8 mouse cellular contexts compared by ENCODE assay signal in the genomic region with DNA sequence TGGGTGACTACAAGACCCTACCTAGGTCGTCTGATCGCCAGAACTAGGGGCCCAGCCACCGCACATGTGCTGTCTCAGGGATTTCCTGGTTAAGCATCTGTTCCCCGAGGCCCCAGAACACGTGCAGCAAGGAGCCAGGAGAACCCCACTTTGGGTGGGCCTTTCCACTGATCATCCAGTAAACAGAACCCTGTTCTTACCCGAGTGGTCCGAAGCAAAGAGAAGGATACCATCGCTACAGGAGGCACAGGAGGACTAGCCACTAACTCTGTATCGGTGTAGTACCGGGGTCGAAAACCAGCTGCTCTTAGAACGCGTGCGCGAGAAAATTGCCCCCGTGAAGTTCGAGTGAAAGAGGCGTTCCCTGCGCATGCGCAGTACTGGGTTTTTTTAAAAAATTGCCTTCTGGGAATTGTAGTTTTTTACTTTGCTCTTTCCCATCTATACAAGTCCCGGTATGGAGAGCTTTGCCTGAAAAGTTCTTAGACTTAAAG. TPM values are rescaled to one million over a fixed set of nuclear protein-coding genes. Genes with fewer than 3 reads are reported as not detected.
DNase-seq lines count a peak whose midpoint lies in the region; ATAC-seq and TF ChIP-seq lines count a peak whose summit lies in the region.

A gene (minus strand): TSS at position 357 of the 494 bp plus-strand sequence.

- no peaks in the 10 kb centered on the region for H3K4me1 ChIP-seq in brown adipose tissue, adult 24 weeks (ENCODE audit: control insufficient read depth, insufficient read depth, insufficient read length, low read length)
- peaks cover 29% of the 10 kb centered on the region for H3K4me1 ChIP-seq in heart, embryonic 12.5 days (replicated peaks)
- peaks cover 38% of the 10 kb centered on the region for H3K4me1 ChIP-seq in kidney, embryonic 16.5 days (ENCODE audit: insufficient read depth, low read length)
- H3K4me1 ChIP-seq in liver, adult 2 months (ENCODE audit: control insufficient read depth, insufficient read depth, low read length): peaks cover 14% of the 10 kb centered on the region

- peak; percentile 44; the same call in 1 of the 2 replicates for TF ChIP-seq POLR2A in liver, adult 2 months (IDR thresholded peaks at IDR 0.05; ENCODE audit: extremely low read depth, insufficient read depth, low read length)
- TF ChIP-seq POLR2A in myocyte (IDR thresholded peaks at IDR 0.05; ENCODE audit: insufficient read length, low read depth): peak; percentile 79

- no peak for TF ChIP-seq CTCF in liver, adult 2 months (IDR thresholded peaks at IDR 0.05; ENCODE audit: low read depth, low read length)

- peak within 1 kb of the TSS; percentile 75 for H3K4me2 ChIP-seq in heart, embryonic 12.5 days
- peak within 1 kb of the TSS; percentile 77 for H3K4me2 ChIP-seq in kidney, embryonic 16.5 days (replicated peaks; ENCODE audit: low read depth, low read length)
- peak within 1 kb of the TSS; percentile 99 for H3K4me2 ChIP-seq in myocyte (ENCODE audit: low read depth)

- H3K4me3 ChIP-seq in brown adipose tissue, adult 24 weeks (ENCODE audit: insufficient read depth, low read depth, low read length): peak within 1 kb of the TSS; percentile 63
- H3K4me3 ChIP-seq in heart, embryonic 12.5 days: peak within 1 kb of the TSS; percentile 66
- peak within 1 kb of the TSS; percentile 58 for H3K4me3 ChIP-seq in kidney, embryonic 16.5 days (ENCODE audit: low read length)
- peak within 1 kb of the TSS; percentile 57 for H3K4me3 ChIP-seq in liver, adult 2 months (ENCODE audit: insufficient read depth, low read depth, low read length)
- peak within 1 kb of the TSS; percentile 99 for H3K4me3 ChIP-seq in myocyte

- H3K9ac ChIP-seq in heart, embryonic 12.5 days: peak within 1 kb of the TSS; percentile 79
- H3K9ac ChIP-seq in kidney, embryonic 16.5 days (replicated peaks; ENCODE audit: low read length): peak within 1 kb of the TSS; percentile 67
- peak within 1 kb of the TSS; percentile 72 for H3K9ac ChIP-seq in liver, adult 2 months (ENCODE audit: low read depth, low read length)

- DNase-seq in CD8-positive naive resting alpha-beta T cell, adult 2 months (ENCODE audit: low read depth in 2 of 2, low spot score in 2 of 2): peak; percentile 79 to 83
- DNase-seq in liver, adult 2 months (ENCODE audit: extremely low read depth, low read depth, low spot score): peak; percentile 79
- DNase-seq in spleen, postnatal 4 days (ENCODE audit: low spot score in 2 of 2): peak; percentile 81 to 93

- peaks cover 34% of the 10 kb centered on the region for H3K36me3 ChIP-seq in heart, embryonic 12.5 days
- peaks cover 22% of the 10 kb centered on the region for H3K36me3 ChIP-seq in kidney, embryonic 16.5 days (ENCODE audit: insufficient read depth, low read length)
- H3K36me3 ChIP-seq in liver, adult 2 months (ENCODE audit: control insufficient read depth, insufficient read depth, low read length): peaks cover 11% of the 10 kb centered on the region; the same call in 1 of the 2 replicates
- peaks cover 29% of the 10 kb centered on the region for H3K36me3 ChIP-seq in myocyte (ENCODE audit: control insufficient read depth, insufficient read depth)

- peak within 1 kb of the TSS; percentile 66 for H3ac ChIP-seq in myocyte (ENCODE audit: control insufficient read depth, insufficient read length)

- no peaks in the 10 kb centered on the region for H3K9me3 ChIP-seq in heart, embryonic 12.5 days (replicated peaks)
- no peaks in the 10 kb centered on the region for H3K9me3 ChIP-seq in kidney, embryonic 16.5 days (ENCODE audit: low read length)

- peak; percentile 57 for ATAC-seq in erythroid progenitor cell, adult 5-6 weeks (replicated peaks; ENCODE audit: low FRiP score, poor library complexity, severe bottlenecking)
- peak; percentile 68 for ATAC-seq in heart, embryonic 12.5 days (ENCODE audit: insufficient number of reproducible peaks, low FRiP score)
- peak; percentile 52 for ATAC-seq in kidney, embryonic 16.5 days (ENCODE audit: low FRiP score, low TSS enrichment)

- no peak within 1 kb of the TSS for H3K27ac ChIP-seq in brown adipose tissue, adult 24 weeks (replicated peaks; ENCODE audit: low read depth, low read length)
- no peak within 1 kb of the TSS for H3K27ac ChIP-seq in heart, embryonic 12.5 days (ENCODE audit: poor library complexity, severe bottlenecking)
- peak within 1 kb of the TSS; percentile 1; the same call in 1 of the 2 replicates for H3K27ac ChIP-seq in kidney, embryonic 16.5 days (ENCODE audit: low read length)
- peak within 1 kb of the TSS; percentile 78 for H3K27ac ChIP-seq in liver, adult 2 months (replicated peaks; ENCODE audit: insufficient read depth, low read depth, low read length)

- peaks cover 6% of the 10 kb centered on the region; the same call in 1 of the 2 replicates for H3K79me2 ChIP-seq in liver, adult 2 months (ENCODE audit: control insufficient read depth, insufficient read depth, low read length)
- H3K79me2 ChIP-seq in myocyte (ENCODE audit: control insufficient read depth, insufficient read depth): peaks cover 22% of the 10 kb centered on the region

- peaks cover 63% of the 10 kb centered on the region for H3K27me3 ChIP-seq in heart, embryonic 12.5 days (replicated peaks)
- peaks cover 48% of the 10 kb centered on the region for H3K27me3 ChIP-seq in kidney, embryonic 16.5 days (ENCODE audit: insufficient read depth, low read length)
- peaks cover 3% of the 10 kb centered on the region; the same call in 1 of the 2 replicates for H3K27me3 ChIP-seq in liver, adult 2 months (ENCODE audit: control insufficient read depth, insufficient read depth, low read length)
- peaks cover 6% of the 10 kb centered on the region for H3K27me3 ChIP-seq in myocyte (ENCODE audit: control insufficient read depth, insufficient read depth, insufficient read length)

- WGBS in heart, embryonic 12.5 days: under 1% methylated on average over 21 of the region's 21 CpGs
- under 1% methylated on average over 21 of the region's 21 CpGs for WGBS in kidney, embryonic 16.5 days
- under 1% methylated on average over 21 of the region's 21 CpGs for WGBS in liver, adult 2 months

TF ChIP-seq in myocyte, 11 proteins besides CTCF, POLR2A, EP300 and RAD21:
- TF ChIP-seq MYOD1 (IDR thresholded peaks at IDR 0.05; ENCODE audit: control insufficient read depth in 1 of 3, insufficient read length in 2 of 3, low read depth in 2 of 3): no peak
- TF ChIP-seq TCF3 (IDR thresholded peaks at IDR 0.05; ENCODE audit: insufficient read length, low read depth): no peak
- peak; percentile 95 for TF ChIP-seq MAX (IDR thresholded peaks at IDR 0.05; ENCODE audit: low read depth)
- no peak for TF ChIP-seq MYOG (IDR thresholded peaks at IDR 0.05; ENCODE audit: control insufficient read depth in 1 of 3, insufficient read depth in 1 of 3, insufficient read length in 2 of 3, low read depth in 2 of 3)
- no peak for TF ChIP-seq TCF12 (IDR thresholded peaks at IDR 0.05; ENCODE audit: insufficient read depth, poor library complexity, severe bottlenecking)
- TF ChIP-seq E2F4 (IDR thresholded peaks at IDR 0.05; ENCODE audit: insufficient read depth): no peak
- no peak for TF ChIP-seq REST (IDR thresholded peaks at IDR 0.05; ENCODE audit: insufficient read depth, insufficient read length)
- peak; percentile 84 for TF ChIP-seq POLR2AphosphoS2 (IDR thresholded peaks at IDR 0.05; ENCODE audit: insufficient read length, low read depth)
- TF ChIP-seq SRF (IDR thresholded peaks at IDR 0.05; ENCODE audit: control insufficient read depth, insufficient read length, low read depth): no peak
- peak; percentile 10 for TF ChIP-seq USF1 (IDR thresholded peaks at IDR 0.05; ENCODE audit: low read depth)
- no peak for TF ChIP-seq CEBPB (IDR thresholded peaks at IDR 0.05; ENCODE audit: insufficient read depth, poor library complexity, severe bottlenecking)
TF ChIP-seq in myocyte: peak in this region for 3.

RNA-seq across cellular contexts. Expression of the gene that starts here (rescaled TPM):
- 15.5 and 16.7 TPM in 2 replicates for polyA plus RNA-seq in brown adipose tissue, adult 24 weeks (2012; ENCODE audit: insufficient read depth, insufficient read length, missing spikeins)
- 17.2 and 28.1 TPM in 2 replicates for total RNA-seq in erythroid progenitor cell, adult 5-6 weeks (2015; ENCODE audit: low replicate concordance)
- 21.4 and 24.8 TPM in 2 replicates for total RNA-seq in erythroid progenitor cell, adult 5-6 weeks (2017; ENCODE audit: low replicate concordance)
- polyA plus RNA-seq in heart, embryonic 12.5 days (2016; fragmentation: Nextera tagmentation; extraction: Ambion mirVana): 80.4 and 83.8 TPM in 2 replicates
- polyA plus RNA-seq in kidney, embryonic 16.5 days (2015; fragmentation: Nextera tagmentation; extraction: Ambion mirVana): 119 and 123 TPM in 2 replicates
- total RNA-seq in liver, adult 2 months (2014; rRNA removed): 130 and 154 TPM in 2 replicates
- polyA plus RNA-seq in liver, adult 2 months (2012; rRNA removed): 309 and 324 TPM in 2 replicates
- 535 TPM for polyA plus RNA-seq in myocyte (2012; fragmentation: generic; extraction: Trizol)

Comparison
In these comparisons a context has a peak if more than half of its experiments do, and no peak if none do; other contexts are left out.
1. H3K27ac ChIP-seq: peak in kidney, embryonic 16.5 days (single experiment) and liver, adult 2 months (single experiment); none in brown adipose tissue, adult 24 weeks (single experiment) and heart, embryonic 12.5 days (single experiment).
2. Peak in every context shown above with its lines, with median percentiles within 50 percentile points of each other: DNase-seq, H3K4me3 ChIP-seq, ATAC-seq, H3K4me2 ChIP-seq and H3K9ac ChIP-seq.